Mouse (Mus musculus) embryonic fibroblast, embryonic 13.5 days (primary cell): ENCODE measurements around the gene Lrrc9.

Experiments
- CTCF ChIP-seq: IDR thresholded peaks from 2 replicates; pipeline ENCODE4 v1.5.1; 2011; ENCODE audit warnings: mild to moderate bottlenecking, control low read depth, low read length, moderate library complexity, borderline replicate concordance; ENCODE audit not compliant: insufficient read depth
- POLR2A ChIP-seq: IDR thresholded peaks from 2 replicates; pipeline ENCODE4 v1.6.1; 2011; ENCODE audit warnings: low read depth, mild to moderate bottlenecking, control low read depth, low read length, moderate library complexity

DNA sequence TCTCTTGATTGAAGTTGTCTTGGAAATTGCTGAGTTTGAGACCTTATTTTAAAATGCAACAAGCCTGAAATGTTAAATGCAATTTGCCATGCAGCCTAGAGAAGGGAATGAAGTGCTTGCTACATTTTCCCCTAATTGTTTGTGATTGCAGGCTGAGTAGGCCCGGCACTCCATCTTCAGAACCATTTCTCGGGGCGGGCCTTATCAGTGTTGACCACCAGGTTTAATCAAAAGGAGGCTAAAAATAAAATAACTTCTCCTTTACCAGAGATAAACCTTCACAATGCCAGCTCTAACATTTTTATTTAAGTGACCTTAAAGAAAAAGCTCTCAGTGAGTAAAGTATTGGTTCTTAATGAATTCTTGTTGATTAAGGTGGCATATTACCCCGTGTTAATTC, 83.9 kb downstream of the Lrrc9 start:
- TF ChIP-seq CTCF (no peak), POLR2A (no peak)
